Mouse (Mus musculus): ENCODE results near the gene Muc1. TPM values are rescaled to one million over a fixed set of nuclear protein-coding genes. Genes with fewer than 3 reads are reported as not detected.
"Not testable (repeated sequence)": the region's sequence is repeated elsewhere in the genome, so short reads cannot be mapped to it uniquely, and the experiment has no call there.

The Muc1 gene
- polyA plus RNA-seq, 1 experiment from 2014 or later, result 3.1 TPM

DNA sequence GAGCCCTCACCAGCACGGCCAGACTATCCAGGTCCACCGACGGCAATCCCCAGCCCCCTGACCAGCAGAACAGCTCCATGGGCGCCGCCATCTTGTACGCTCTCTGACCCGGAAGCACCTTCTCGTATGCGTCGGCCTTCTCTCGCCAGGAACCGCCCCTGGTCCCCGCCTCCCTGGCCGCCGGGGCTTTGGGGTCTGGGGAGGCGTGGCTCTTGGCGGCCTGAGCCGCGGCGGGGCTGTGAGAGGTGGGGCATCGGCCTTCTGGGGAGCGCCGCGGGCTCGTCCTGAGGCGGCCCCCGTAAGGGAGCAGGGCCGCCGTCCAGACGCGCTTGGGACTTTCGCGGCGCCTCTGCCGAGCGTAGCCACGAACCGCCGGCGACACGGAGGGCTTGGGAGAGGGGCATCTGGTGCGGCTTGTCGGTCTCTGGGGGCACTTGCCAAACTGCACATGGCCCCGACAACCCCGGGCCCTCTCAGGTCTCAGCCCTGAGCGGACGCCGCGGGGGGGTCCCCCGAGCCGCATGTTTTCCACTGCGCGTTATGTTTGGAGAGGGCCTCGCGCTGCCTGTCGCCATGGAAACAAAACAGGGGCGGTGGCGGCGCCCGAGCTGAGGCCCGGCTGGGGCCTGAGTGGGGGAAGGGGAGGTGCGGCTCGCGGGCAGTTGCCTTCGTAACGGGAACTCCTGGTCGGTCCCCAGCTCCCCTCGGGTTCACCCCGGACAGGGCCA, 14.9 kb upstream of the Muc1 start:
- Histone ChIP-seq H3K27me3 (no peaks in the 10 kb centered on the region), H3K4me3 (peak overlapping the region; percentile 72), H3K9ac (peak overlapping the region; percentile 76), H3K4me2 (peak overlapping the region; percentile 70), H3K4me1 (peaks cover 50% of the 10 kb centered on the region), H3K9me3 (replicated peaks) (no peaks in the 10 kb centered on the region), H3K36me3 (ENCODE audit: poor library complexity, severe bottlenecking) (peaks cover 32% of the 10 kb centered on the region), H3K27ac (peak overlapping the region; percentile 97)
- peak; percentile 86 for ATAC-seq
- under 1% methylated on average over 63 of the region's 69 CpGs for WGBS

DNA sequence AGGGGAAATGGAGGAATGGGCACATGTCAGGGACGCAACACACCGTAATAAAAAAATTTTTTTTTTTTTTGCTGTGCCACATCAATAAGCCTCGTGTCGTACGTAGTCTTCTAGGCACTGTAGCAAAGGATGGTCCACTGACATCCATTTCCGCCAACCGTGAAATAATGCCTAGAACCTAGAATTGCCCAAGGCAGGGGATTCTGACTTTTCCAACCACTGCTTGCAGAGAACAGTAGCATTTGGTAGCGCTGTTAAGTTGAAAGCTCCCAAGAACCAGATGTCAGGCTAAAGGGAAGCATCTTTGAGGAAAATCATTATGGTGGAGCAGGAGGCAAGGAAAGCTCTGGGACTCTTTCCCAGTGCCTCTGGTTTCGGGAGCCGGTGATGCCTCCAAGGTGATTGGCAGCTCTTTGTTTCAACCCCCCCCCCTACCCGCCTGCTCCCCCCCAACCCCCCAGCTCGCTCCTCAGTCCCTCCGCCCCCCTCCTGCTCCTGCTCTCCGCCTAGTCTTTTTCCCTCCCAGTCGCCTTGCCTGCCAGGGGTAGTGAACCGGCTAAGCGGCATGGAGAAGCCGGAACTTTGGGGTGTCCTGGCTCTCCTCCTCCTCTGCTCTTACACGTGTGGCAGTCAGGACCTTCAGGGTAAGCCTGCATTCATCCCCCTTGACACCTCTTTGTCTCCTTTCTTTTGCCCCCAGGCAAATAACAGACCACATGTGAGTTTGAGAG, 14.0 kb upstream of the Muc1 start, which contains the start of gene Thbs3:
TSS of gene Thbs3 (plus strand) at position 500 of the 731 bp plus-strand sequence.
- Histone ChIP-seq H3K4me2 (peak within 1 kb of the TSS; percentile 70), H3K4me1 (peaks cover 57% of the 10 kb centered on the region), H3K36me3 (ENCODE audit: poor library complexity, severe bottlenecking) (peaks cover 28% of the 10 kb centered on the region), H3K9me3 (replicated peaks) (no peaks in the 10 kb centered on the region), H3K4me3 (peak within 1 kb of the TSS; percentile 72), H3K9ac (peak within 1 kb of the TSS; percentile 76), H3K27me3 (no peaks in the 10 kb centered on the region), H3K27ac (peak within 1 kb of the TSS; percentile 97)
- WGBS, result under 1% methylated on average over 18 of the region's 19 CpGs
- peak; percentile 11 for ATAC-seq

DNA sequence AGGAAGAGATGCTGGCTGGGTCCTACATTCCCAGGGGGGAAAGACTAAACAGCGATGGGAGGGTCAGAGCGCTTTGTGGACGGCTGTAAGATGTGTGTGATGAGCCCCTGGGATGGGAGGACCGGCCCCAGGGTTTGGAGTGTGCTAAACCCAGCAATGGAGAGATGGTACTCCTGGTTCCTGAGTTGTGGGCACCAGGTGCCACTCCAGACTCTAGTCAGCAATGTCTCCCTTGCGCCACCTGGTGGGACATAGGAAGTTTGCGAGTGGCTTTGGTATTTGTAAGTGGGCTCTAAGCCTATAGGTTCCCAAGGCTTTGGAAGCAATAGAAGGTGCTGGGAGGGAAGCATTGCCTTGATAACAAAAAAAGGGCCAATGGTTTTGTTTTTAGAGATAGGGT, 13.0 kb upstream of the Muc1 start:
- ATAC-seq, result peak; percentile 39
- no peaks in the 10 kb centered on the region for H3K9me3 ChIP-seq (replicated peaks)
- peaks cover 62% of the 10 kb centered on the region for H3K4me1 ChIP-seq
- H3K27me3 ChIP-seq, result no peaks in the 10 kb centered on the region
- WGBS, result 0% methylated on average over 6 of the region's 6 CpGs
- peak overlapping the region; percentile 70 for H3K4me2 ChIP-seq
- H3K36me3 ChIP-seq (ENCODE audit: poor library complexity, severe bottlenecking), result peaks cover 23% of the 10 kb centered on the region; the same call in 1 of the 2 replicates
- peak overlapping the region; percentile 72 for H3K4me3 ChIP-seq
- peak overlapping the region; percentile 76 for H3K9ac ChIP-seq
- H3K27ac ChIP-seq, result peak overlapping the region; percentile 97

DNA sequence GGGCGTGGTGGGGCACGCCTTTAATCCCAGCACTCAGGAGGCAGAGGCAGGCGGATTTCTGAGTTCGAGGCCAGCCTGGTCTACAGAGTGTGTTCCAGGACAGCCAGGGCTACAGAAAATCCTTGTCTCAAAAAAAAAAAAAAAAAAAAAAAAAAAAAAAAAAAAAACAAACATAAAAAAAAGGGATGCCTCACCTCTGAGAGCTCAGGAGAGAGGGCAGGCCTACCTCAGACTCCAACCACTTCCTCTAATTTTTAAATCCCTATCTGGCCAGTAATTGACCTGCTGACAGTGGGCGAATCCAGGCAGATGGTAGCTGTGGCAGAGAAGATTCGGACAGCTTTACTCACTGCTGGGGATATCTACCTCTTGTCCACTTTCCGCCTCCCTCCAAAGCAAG, 12.4 kb upstream of the Muc1 start:
- not testable (repeated sequence) for H3K27me3 ChIP-seq; H3K9me3 ChIP-seq (replicated peaks); ATAC-seq
- 69% methylated on average over 7 of the region's 7 CpGs for WGBS
- Histone ChIP-seq H3K36me3 (ENCODE audit: poor library complexity, severe bottlenecking) (peaks cover 25% of the 10 kb centered on the region), H3K27ac (peak overlapping the region; percentile 97; the same call in 1 of the 2 replicates), H3K4me3 (0 out of 2 replicates have a peak overlapping the region, but pooled peaks have one; percentile 72), H3K4me2 (peak overlapping the region; percentile 70; the same call in 1 of the 2 replicates), H3K4me1 (peaks cover 68% of the 10 kb centered on the region), H3K9ac (peak overlapping the region; percentile 76; the same call in 1 of the 2 replicates)

DNA sequence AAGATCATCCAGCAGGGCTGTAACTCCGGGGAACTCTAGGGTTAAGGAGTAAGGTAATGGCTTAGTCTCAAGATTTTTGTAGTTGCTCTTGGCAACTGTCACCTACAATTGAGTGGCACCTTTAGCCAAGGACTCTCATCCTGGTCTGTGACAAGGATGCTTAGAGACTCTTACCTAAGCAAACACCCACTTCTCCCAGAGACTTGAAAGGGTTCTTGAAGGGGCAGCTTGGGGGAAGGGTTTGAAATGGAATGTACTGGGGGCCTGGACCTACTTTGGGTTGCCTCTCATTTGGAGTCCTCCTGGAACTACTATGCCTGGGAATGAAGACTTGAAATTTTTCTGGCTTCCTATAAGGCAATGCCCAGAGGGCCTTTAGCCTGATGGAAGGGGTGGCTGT, 10.6 kb upstream of the Muc1 start:
- Histone ChIP-seq H3K9me3 (replicated peaks) (no peaks in the 10 kb centered on the region), H3K4me2 (no peak overlapping the region), H3K36me3 (ENCODE audit: poor library complexity, severe bottlenecking) (peaks cover 40% of the 10 kb centered on the region), H3K4me3 (no peak overlapping the region), H3K27ac (0 out of 2 replicates have a peak overlapping the region, but pooled peaks have one; percentile 1), H3K9ac (peak overlapping the region; percentile 43; the same call in 1 of the 2 replicates), H3K27me3 (no peaks in the 10 kb centered on the region), H3K4me1 (peaks cover 68% of the 10 kb centered on the region)
- ATAC-seq, result no peak
- 70% methylated on average over 1 of the region's 1 CpGs for WGBS

DNA sequence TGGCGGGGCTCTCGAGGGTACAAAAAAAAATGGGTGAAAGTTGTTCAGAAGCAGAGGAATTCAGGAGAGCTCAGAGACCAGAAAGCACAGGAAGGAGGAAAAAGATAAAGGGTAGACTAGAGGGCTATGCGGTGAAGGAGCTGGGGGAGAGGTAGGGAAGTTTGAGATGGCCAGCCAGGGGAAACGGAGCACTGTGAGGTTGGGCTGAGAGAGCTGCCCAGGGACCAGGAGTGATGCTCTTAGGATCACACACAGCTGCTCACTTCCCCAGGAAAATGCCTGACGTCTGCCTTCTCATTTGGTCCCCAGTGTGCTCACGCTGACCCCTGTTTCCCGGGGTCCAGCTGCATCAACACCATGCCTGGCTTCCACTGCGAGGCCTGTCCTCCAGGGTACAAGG, 9.3 kb upstream of the Muc1 start:
- 59% methylated on average over 8 of the region's 8 CpGs for whole genome bisulfite sequencing
- Histone ChIP-seq H3K27me3 (no peaks in the 10 kb centered on the region), H3K36me3 (ENCODE audit: poor library complexity, severe bottlenecking) (peaks cover 53% of the 10 kb centered on the region), H3K4me3 (no peak overlapping the region), H3K9me3 (replicated peaks) (no peaks in the 10 kb centered on the region), H3K27ac (peak overlapping the region; percentile 16), H3K4me2 (no peak overlapping the region), H3K9ac (peak overlapping the region; percentile 26; the same call in 1 of the 2 replicates), H3K4me1 (peaks cover 79% of the 10 kb centered on the region)
- ATAC-seq, result no peak

DNA sequence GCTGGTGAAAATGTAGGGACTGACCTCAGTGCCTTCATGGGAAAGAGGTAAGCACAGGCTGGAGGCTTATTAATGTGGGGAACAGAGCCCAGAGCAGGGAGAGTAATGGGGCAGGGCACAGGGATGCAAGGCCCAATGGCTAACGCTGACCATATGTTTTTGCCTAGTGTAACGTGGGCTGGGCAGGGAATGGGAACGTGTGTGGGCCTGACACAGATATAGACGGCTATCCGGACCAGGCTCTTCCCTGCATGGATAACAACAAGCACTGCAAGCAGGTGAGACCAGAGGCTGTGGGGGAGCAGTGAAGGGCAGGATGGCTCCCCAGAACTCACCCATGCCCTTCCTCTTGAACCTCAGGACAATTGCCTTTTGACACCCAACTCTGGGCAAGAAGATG, 7.7 kb upstream of the Muc1 start:
- Histone ChIP-seq H3K4me3 (no peak overlapping the region), H3K4me2 (peak overlapping the region; percentile 5; the same call in 1 of the 2 replicates), H3K27ac (peak overlapping the region; percentile 57), H3K36me3 (ENCODE audit: poor library complexity, severe bottlenecking) (peaks cover 60% of the 10 kb centered on the region), H3K9ac (no peak overlapping the region), H3K4me1 (peaks cover 79% of the 10 kb centered on the region), H3K9me3 (replicated peaks) (no peaks in the 10 kb centered on the region), H3K27me3 (no peaks in the 10 kb centered on the region)
- 65% methylated on average over 5 of the region's 5 CpGs for WGBS
- no peak for ATAC-seq

DNA sequence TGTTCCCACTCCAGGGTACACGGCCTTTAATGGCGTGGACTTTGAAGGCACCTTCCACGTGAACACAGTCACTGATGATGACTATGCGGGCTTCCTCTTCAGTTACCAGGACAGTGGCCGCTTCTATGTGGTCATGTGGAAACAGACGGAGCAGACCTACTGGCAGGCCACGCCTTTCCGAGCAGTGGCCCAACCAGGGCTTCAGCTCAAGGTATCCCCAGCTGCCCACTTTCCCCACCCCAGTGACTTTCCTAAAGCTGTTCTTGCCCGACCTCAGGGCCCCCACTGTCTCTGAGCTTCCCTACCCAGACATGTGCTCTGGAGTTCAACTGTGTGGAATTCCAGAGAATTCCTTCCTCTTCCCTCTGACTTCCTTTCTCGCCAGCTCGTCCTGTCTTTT, 4.1 kb upstream of the Muc1 start:
- peak overlapping the region; percentile 77 for H3K4me2 ChIP-seq
- H3K4me1 ChIP-seq, result peaks cover 78% of the 10 kb centered on the region
- H3K9me3 ChIP-seq (replicated peaks), result no peaks in the 10 kb centered on the region
- WGBS, result 23% methylated on average over 11 of the region's 11 CpGs
- peak overlapping the region; percentile 87 for H3K9ac ChIP-seq
- peaks cover 46% of the 10 kb centered on the region for H3K36me3 ChIP-seq (ENCODE audit: poor library complexity, severe bottlenecking)
- peak overlapping the region; percentile 95 for H3K27ac ChIP-seq
- no peaks in the 10 kb centered on the region for H3K27me3 ChIP-seq
- H3K4me3 ChIP-seq, result peak overlapping the region; percentile 70
- no peak for ATAC-seq

DNA sequence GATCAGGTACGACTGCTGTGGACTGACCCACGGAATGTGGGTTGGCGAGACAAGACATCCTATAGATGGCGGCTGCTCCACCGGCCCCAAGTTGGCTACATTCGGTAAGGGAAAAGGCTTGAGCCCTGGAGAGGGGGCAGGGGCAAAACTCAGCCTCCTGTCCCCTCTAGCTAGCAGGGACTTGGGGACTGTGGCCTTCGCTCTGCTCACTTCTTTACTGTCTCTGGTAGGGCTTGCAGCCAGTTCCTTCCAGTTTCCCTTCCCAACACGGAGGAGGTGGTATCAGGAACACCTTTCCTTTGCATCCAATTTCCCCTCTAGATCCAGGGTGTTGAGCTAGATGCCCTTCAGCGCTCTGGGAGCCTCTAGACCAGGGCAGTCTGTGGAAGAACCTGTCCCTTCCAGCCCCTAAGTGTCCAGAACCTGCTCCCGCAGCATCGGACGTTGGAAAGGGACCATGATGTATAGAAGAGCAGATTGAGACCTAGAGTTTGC, 3.5 kb upstream of the Muc1 start:
- no peaks in the 10 kb centered on the region for H3K27me3 ChIP-seq
- peak overlapping the region; percentile 95 for H3K27ac ChIP-seq
- peak overlapping the region; percentile 70 for H3K4me3 ChIP-seq
- no peaks in the 10 kb centered on the region for H3K9me3 ChIP-seq (replicated peaks)
- H3K36me3 ChIP-seq (ENCODE audit: poor library complexity, severe bottlenecking), result peaks cover 42% of the 10 kb centered on the region
- no peak for ATAC-seq
- peak overlapping the region; percentile 77 for H3K4me2 ChIP-seq
- WGBS, result 4% methylated on average over 12 of the region's 12 CpGs
- H3K9ac ChIP-seq, result peak overlapping the region; percentile 87
- H3K4me1 ChIP-seq, result peaks cover 74% of the 10 kb centered on the region

DNA sequence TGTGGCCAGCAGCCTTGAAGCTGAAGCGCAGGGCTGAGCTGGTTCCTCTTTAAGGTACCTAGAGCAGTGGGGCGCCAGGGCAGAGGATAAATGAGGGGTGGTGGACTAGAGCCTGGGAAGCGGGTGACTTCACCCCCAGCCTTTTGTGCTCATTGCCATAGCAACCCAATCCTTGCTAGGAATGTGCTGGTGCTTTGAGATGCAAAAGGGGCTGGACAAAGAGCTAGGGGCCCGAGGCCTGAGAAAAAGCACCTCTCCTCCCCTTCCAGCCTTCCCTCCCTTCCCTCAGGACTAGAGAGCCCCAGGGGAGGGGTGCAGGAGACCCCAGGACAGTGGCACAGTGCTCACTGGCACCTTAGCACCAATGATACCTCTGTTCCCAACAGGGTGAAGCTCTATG, 2.9 kb upstream of the Muc1 start:
- Histone ChIP-seq H3K27me3 (no peaks in the 10 kb centered on the region), H3K36me3 (ENCODE audit: poor library complexity, severe bottlenecking) (peaks cover 40% of the 10 kb centered on the region), H3K4me2 (peak overlapping the region; percentile 77), H3K4me3 (peak overlapping the region; percentile 70), H3K4me1 (peaks cover 72% of the 10 kb centered on the region), H3K27ac (peak overlapping the region; percentile 95), H3K9ac (peak overlapping the region; percentile 87), H3K9me3 (replicated peaks) (no peaks in the 10 kb centered on the region)
- ATAC-seq, result peak; percentile 69
- WGBS, result 0% methylated on average over 4 of the region's 4 CpGs

DNA sequence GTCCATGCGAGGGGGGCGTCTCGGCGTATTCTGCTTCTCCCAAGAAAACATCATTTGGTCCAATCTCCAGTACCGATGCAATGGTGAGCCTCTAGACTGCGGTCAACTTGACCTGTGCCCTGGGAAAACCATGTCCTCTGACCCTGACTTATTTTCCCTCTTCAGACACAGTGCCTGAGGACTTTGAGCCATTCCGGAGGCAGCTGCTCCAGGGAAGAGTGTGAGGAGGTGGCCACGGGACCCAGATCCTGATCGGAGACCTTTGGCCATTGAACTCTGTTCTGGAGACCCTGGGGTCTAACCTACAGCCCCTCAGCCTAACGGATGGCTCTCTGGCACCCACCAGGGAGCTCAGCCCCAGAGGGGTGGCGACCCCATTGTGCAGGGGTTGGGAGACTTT, 2.5 kb upstream of the Muc1 start:
- H3K4me3 ChIP-seq, result peak overlapping the region; percentile 70
- no peaks in the 10 kb centered on the region for H3K9me3 ChIP-seq (replicated peaks)
- no peak for ATAC-seq
- H3K9ac ChIP-seq, result peak overlapping the region; percentile 87
- no peaks in the 10 kb centered on the region for H3K27me3 ChIP-seq
- peak overlapping the region; percentile 95 for H3K27ac ChIP-seq
- WGBS, result 2% methylated on average over 11 of the region's 11 CpGs
- peak overlapping the region; percentile 77 for H3K4me2 ChIP-seq
- H3K4me1 ChIP-seq, result peaks cover 68% of the 10 kb centered on the region
- peaks cover 35% of the 10 kb centered on the region for H3K36me3 ChIP-seq (ENCODE audit: poor library complexity, severe bottlenecking)

DNA sequence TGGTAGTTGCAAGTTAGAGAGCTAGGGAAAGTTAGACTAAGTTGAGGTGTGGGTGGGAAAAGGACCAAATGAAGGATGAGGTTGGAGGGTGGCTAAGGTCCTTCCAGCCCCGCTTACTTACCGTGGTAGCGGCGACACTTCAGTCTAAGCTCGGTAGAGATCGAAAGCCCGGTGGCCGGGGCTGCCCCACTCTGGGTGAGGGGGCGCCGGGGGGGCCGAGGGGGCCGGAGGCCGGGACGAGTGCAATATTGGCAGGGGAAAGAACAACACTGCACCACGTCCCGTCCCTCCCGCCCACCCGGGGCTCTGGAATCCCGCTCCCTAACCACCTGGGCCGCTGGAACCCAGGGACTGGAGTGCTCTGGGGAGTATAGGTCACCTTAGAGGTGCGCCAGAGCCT, 2.0 kb upstream of the Muc1 start, which contains the start of gene Mtx1:
TSS of gene Mtx1 (minus strand) at position 189 of the 400 bp plus-strand sequence.
- Histone ChIP-seq H3K27me3 (no peaks in the 10 kb centered on the region), H3K9me3 (replicated peaks) (no peaks in the 10 kb centered on the region), H3K27ac (peak within 1 kb of the TSS; percentile 95), H3K4me2 (peak within 1 kb of the TSS; percentile 77), H3K4me1 (peaks cover 67% of the 10 kb centered on the region), H3K36me3 (ENCODE audit: poor library complexity, severe bottlenecking) (peaks cover 31% of the 10 kb centered on the region), H3K9ac (peak within 1 kb of the TSS; percentile 87), H3K4me3 (peak within 1 kb of the TSS; percentile 70)
- ATAC-seq, result no peak; the same call in 1 of the 2 replicates
- under 1% methylated on average over 21 of the region's 21 CpGs for WGBS
